ENCODE assay signal across 8 mouse cellular contexts in the genomic region with DNA sequence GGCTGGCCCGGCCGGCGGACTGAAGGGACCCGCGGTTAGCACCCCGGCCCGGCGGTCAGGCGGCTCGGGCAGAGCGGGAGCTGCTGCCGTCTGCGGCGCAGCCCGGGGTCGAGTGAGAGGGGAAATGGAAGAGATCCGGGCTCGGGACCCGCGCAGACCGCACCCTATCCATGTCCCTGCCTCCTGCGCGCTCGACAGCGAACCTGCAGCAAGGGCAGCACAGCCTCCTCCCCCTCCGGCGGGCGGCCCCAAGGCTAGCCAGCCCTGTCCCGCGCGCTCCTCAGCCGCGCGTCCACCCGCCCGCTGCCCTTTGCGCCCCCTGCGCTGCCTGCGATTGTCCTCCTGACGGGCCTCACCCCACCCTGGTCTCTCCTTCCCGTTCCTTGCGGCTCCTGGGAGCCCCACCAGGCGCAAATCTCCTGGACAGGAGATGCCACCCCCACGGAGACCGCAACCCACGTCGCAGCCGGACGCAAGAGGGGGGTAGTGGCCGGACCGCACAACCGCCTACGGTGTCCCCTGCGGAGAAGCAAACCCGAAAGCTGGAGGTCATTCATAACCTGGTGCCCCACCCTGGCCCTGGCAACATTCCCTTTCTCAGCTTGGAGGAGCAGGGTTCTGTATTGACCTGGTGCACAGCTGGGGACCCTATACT. TPM values are rescaled to one million over a fixed set of nuclear protein-coding genes. Genes with fewer than 3 reads are reported as not detected.
A peak's percentile ranks its signal among the peaks of the same experiment; 100 is the strongest.
DNase-seq lines count a peak whose midpoint lies in the region; ATAC-seq and TF ChIP-seq lines count a peak whose summit lies in the region.

A gene (minus strand): TSS at position 117 of the 655 bp plus-strand sequence.

- peak within 1 kb of the TSS; percentile 70 for H3K4me2 ChIP-seq in lung, embryonic 16.5 days (ENCODE audit: low read depth, low read length)
- H3K4me2 ChIP-seq in hindbrain, embryonic 11.5 days (replicated peaks; ENCODE audit: low read depth, low read length), result peak within 1 kb of the TSS; percentile 58
- peak within 1 kb of the TSS; percentile 74 for H3K4me2 ChIP-seq in limb, embryonic 12.5 days

- H3K27ac ChIP-seq in lung, embryonic 16.5 days (ENCODE audit: low read length), result no peak within 1 kb of the TSS
- H3K27ac ChIP-seq in hindbrain, embryonic 11.5 days (ENCODE audit: low read depth, low read length), result no peak within 1 kb of the TSS
- H3K27ac ChIP-seq in limb, embryonic 12.5 days, result no peak within 1 kb of the TSS
- peak within 1 kb of the TSS; percentile 95 for H3K27ac ChIP-seq in small intestine, adult 2 months (ENCODE audit: insufficient read depth, low read depth, low read length)

- no peak within 1 kb of the TSS; the same call in 1 of the 2 replicates for H3K9ac ChIP-seq in lung, embryonic 16.5 days (ENCODE audit: low read length)
- no peak within 1 kb of the TSS for H3K9ac ChIP-seq in hindbrain, embryonic 11.5 days (ENCODE audit: low read depth, low read length)
- peak within 1 kb of the TSS; percentile 48 for H3K9ac ChIP-seq in limb, embryonic 12.5 days (replicated peaks)

- DNase-seq in lung, adult 18-20 months, result no peak
- peak; percentile 48 for DNase-seq in hindbrain, embryonic 11.5 days (ENCODE audit: low spot score)
- no peak for DNase-seq in gastrocnemius, postnatal 4 days (ENCODE audit: low spot score in 2 of 2)
- DNase-seq in right cerebral cortex, postnatal 4 days, result no peak
- no peak for DNase-seq in frontal cortex, postnatal 36 days (ENCODE audit: low spot score in 2 of 2)

- H3K4me3 ChIP-seq in lung, embryonic 16.5 days (ENCODE audit: low read length), result peak within 1 kb of the TSS; percentile 44
- H3K4me3 ChIP-seq in hindbrain, embryonic 11.5 days (ENCODE audit: low read depth, low read length), result peak within 1 kb of the TSS; percentile 32
- H3K4me3 ChIP-seq in limb, embryonic 12.5 days (replicated peaks), result peak within 1 kb of the TSS; percentile 44
- peak within 1 kb of the TSS; percentile 81 for H3K4me3 ChIP-seq in small intestine, adult 2 months (ENCODE audit: low read depth, low read length)

- TF ChIP-seq POLR2A in small intestine, adult 2 months (IDR thresholded peaks at IDR 0.05; ENCODE audit: low read depth, low read length), result peak; percentile 81

- TF ChIP-seq CTCF in small intestine, adult 2 months (IDR thresholded peaks at IDR 0.05; ENCODE audit: extremely low read depth, insufficient read length, insufficient replicate concordance, low read depth, low read length), result no peak

- no peaks in the 10 kb centered on the region for H3K36me3 ChIP-seq in lung, embryonic 16.5 days (ENCODE audit: control insufficient read depth, insufficient read depth, low read length)
- H3K36me3 ChIP-seq in hindbrain, embryonic 11.5 days (ENCODE audit: control insufficient read depth, insufficient read depth, low read length), result no peaks in the 10 kb centered on the region
- H3K36me3 ChIP-seq in limb, embryonic 12.5 days, result no peaks in the 10 kb centered on the region
- H3K36me3 ChIP-seq in small intestine, adult 2 months (ENCODE audit: control insufficient read depth, insufficient read depth, low read length), result peaks cover 17% of the 10 kb centered on the region

- no peaks in the 10 kb centered on the region for H3K9me3 ChIP-seq in lung, embryonic 16.5 days (ENCODE audit: control insufficient read depth, low read length)
- no peaks in the 10 kb centered on the region for H3K9me3 ChIP-seq in hindbrain, embryonic 11.5 days (ENCODE audit: control insufficient read depth, low read length)
- H3K9me3 ChIP-seq in limb, embryonic 12.5 days, result no peaks in the 10 kb centered on the region

- 2% methylated on average over 34 of the region's 55 CpGs for WGBS in lung, embryonic 16.5 days
- WGBS in hindbrain, embryonic 11.5 days, result 3% methylated on average over 43 of the region's 55 CpGs
- 2% methylated on average over 52 of the region's 55 CpGs for WGBS in limb, embryonic 12.5 days
- whole genome bisulfite sequencing in small intestine, adult 2 months, result 2% methylated on average over 52 of the region's 55 CpGs

- peaks cover 71% of the 10 kb centered on the region for H3K27me3 ChIP-seq in lung, embryonic 16.5 days (ENCODE audit: control insufficient read depth, insufficient read depth, low read depth, low read length)
- peaks cover 76% of the 10 kb centered on the region for H3K27me3 ChIP-seq in hindbrain, embryonic 11.5 days (ENCODE audit: control insufficient read depth, insufficient read depth, low read length)
- H3K27me3 ChIP-seq in limb, embryonic 12.5 days, result peaks cover 95% of the 10 kb centered on the region
- H3K27me3 ChIP-seq in small intestine, adult 2 months (ENCODE audit: control insufficient read depth, insufficient read depth, low read length), result no peaks in the 10 kb centered on the region

- ATAC-seq in lung, embryonic 16.5 days (ENCODE audit: low read depth), result peak; percentile 43; the same call in 1 of the 2 replicates
- ATAC-seq in hindbrain, embryonic 11.5 days (ENCODE audit: low FRiP score), result no peak
- no peak for ATAC-seq in limb, embryonic 12.5 days (ENCODE audit: insufficient number of reproducible peaks, insufficient read depth, low FRiP score, low TSS enrichment, low read depth)

- peaks cover 16% of the 10 kb centered on the region for H3K4me1 ChIP-seq in lung, embryonic 16.5 days (replicated peaks; ENCODE audit: control insufficient read depth, insufficient read depth, low read length)
- peaks cover 8% of the 10 kb centered on the region; the same call in 1 of the 2 replicates for H3K4me1 ChIP-seq in hindbrain, embryonic 11.5 days (replicated peaks; ENCODE audit: control insufficient read depth, insufficient read depth, low read length)
- peaks cover 21% of the 10 kb centered on the region for H3K4me1 ChIP-seq in limb, embryonic 12.5 days (replicated peaks)
- H3K4me1 ChIP-seq in small intestine, adult 2 months (ENCODE audit: control insufficient read depth, insufficient read depth, insufficient read length, low read length), result peaks cover 9% of the 10 kb centered on the region

RNA-seq across cellular contexts. Expression of the gene that starts here (rescaled TPM):
- polyA plus RNA-seq in lung, embryonic 16.5 days (2015; fragmentation: Nextera tagmentation; extraction: Ambion mirVana), result 0.18 and 0.21 TPM in 2 replicates
- polyA plus RNA-seq in hindbrain, embryonic 11.5 days (2014; fragmentation: Nextera tagmentation; extraction: Ambion mirVana), result 0.20 and 0.35 TPM in 2 replicates
- 3.3 and 6.5 TPM in 2 replicates for polyA plus RNA-seq in limb, embryonic 12.5 days (2016; fragmentation: Nextera tagmentation; extraction: Ambion mirVana)
- 67.5 and 198 TPM in 2 replicates for polyA plus RNA-seq in small intestine, adult 2 months (2012; rRNA removed)
- total RNA-seq in gastrocnemius, postnatal 4 days (2021), result under 1 TPM; 0.15 to 0.21 TPM

Comparison
In these comparisons a context has a peak if more than half of its experiments do, and no peak if none do; other contexts are left out.
1. Peak in ATAC-seq, H3K4me3 ChIP-seq and H3K4me2 ChIP-seq in lung, embryonic 16.5 days; RNA of the gene not detected or under 1 TPM.
2. Peak in DNase-seq, H3K4me3 ChIP-seq and H3K4me2 ChIP-seq in hindbrain, embryonic 11.5 days; RNA of the gene not detected or under 1 TPM.